8 mouse cellular contexts compared by ENCODE assay signal in genomic region chr13:23551146-23551834, GRCm38 (mm10). TPM values are rescaled to one million over a fixed set of nuclear protein-coding genes. Genes with fewer than 3 reads are reported as not detected.
DNase-seq lines count a peak whose midpoint lies in the region; ATAC-seq and TF ChIP-seq lines count a peak whose summit lies in the region.
"Not testable (repeated sequence)": the region's sequence is repeated elsewhere in the genome, so short reads cannot be mapped to it uniquely, and the experiment has no call there.

Gene Hist1h4f, minus strand, starts transcription at chr13:23551648.

- DNase-seq in Muller cell, postnatal 12 days (ENCODE audit: inconsistent ontology term), result peak; percentile 89
- peak; percentile 94 for DNase-seq in cerebellum, adult 9-11 months
- DNase-seq in frontal cortex, adult 2 months (ENCODE audit: extremely low spot score in 1 of 2, low spot score in 1 of 2), result peak; percentile 93 to 96
- peak; percentile 94 for DNase-seq in hindbrain, embryonic 11.5 days (ENCODE audit: low spot score)
- peak; percentile 78 to 85 for DNase-seq in layer of hippocampus, postnatal 10 days (ENCODE audit: low spot score in 2 of 2)
- peak; percentile 97 for DNase-seq in lung, postnatal 0 days (ENCODE audit: low spot score)
- peak; percentile 74 for DNase-seq in ovary, postnatal 10 days (ENCODE audit: low spot score)
- DNase-seq in thymus, postnatal 0 days (ENCODE audit: low spot score), result peak; percentile 93

- H3K9me3 ChIP-seq in hindbrain, embryonic 11.5 days (ENCODE audit: control insufficient read depth, low read length); lung, postnatal 0 days (ENCODE audit: low read length): not testable (repeated sequence)

- TF ChIP-seq CTCF in lung, postnatal 0 days (IDR thresholded peaks at IDR 0.05), result peak; percentile 66

- WGBS in hindbrain, embryonic 11.5 days, result under 1% methylated on average over 46 of the region's 47 CpGs
- under 1% methylated on average over 47 of the region's 47 CpGs for WGBS in lung, postnatal 0 days

- peak within 1 kb of the TSS; percentile 58 for H3K9ac ChIP-seq in hindbrain, embryonic 11.5 days (ENCODE audit: low read depth, low read length)
- H3K9ac ChIP-seq in lung, postnatal 0 days (replicated peaks; ENCODE audit: low read depth), result peak within 1 kb of the TSS; percentile 43

- H3K27me3 ChIP-seq in hindbrain, embryonic 11.5 days (ENCODE audit: control insufficient read depth, insufficient read depth, low read length); lung, postnatal 0 days (replicated peaks; ENCODE audit: insufficient read depth, low read length): not testable (repeated sequence)

- peak; percentile 86 for ATAC-seq in hindbrain, embryonic 11.5 days (ENCODE audit: low FRiP score)
- ATAC-seq in lung, postnatal 0 days, result peak; percentile 77

- peak within 1 kb of the TSS; percentile 34 for H3K4me3 ChIP-seq in hindbrain, embryonic 11.5 days (ENCODE audit: low read depth, low read length)
- peak within 1 kb of the TSS; percentile 41 for H3K4me3 ChIP-seq in lung, postnatal 0 days (ENCODE audit: low read depth, low read length)

- H3K4me1 ChIP-seq in hindbrain, embryonic 11.5 days (replicated peaks; ENCODE audit: control insufficient read depth, insufficient read depth, low read length); lung, postnatal 0 days (ENCODE audit: insufficient read depth, low read depth, low read length): not testable (repeated sequence)

- H3K36me3 ChIP-seq in hindbrain, embryonic 11.5 days (ENCODE audit: control insufficient read depth, insufficient read depth, low read length); lung, postnatal 0 days (ENCODE audit: insufficient read depth, low read length): not testable (repeated sequence)

- TF ChIP-seq EP300 in lung, postnatal 0 days (IDR thresholded peaks at IDR 0.05), result peak; percentile 89

- H3K4me2 ChIP-seq in hindbrain, embryonic 11.5 days (replicated peaks; ENCODE audit: low read depth, low read length), result peak within 1 kb of the TSS; percentile 43
- peak within 1 kb of the TSS; percentile 59 for H3K4me2 ChIP-seq in lung, postnatal 0 days (replicated peaks; ENCODE audit: low read depth, low read length)

- peak within 1 kb of the TSS; percentile 84 for H3K27ac ChIP-seq in hindbrain, embryonic 11.5 days (ENCODE audit: low read depth, low read length)
- peak within 1 kb of the TSS; percentile 75 for H3K27ac ChIP-seq in lung, postnatal 0 days (ENCODE audit: low read length)

RNA-seq across cellular contexts. Expression of gene Hist1h4f, which starts in this region (rescaled TPM):
- polyA plus RNA-seq in frontal cortex, adult 2 months (2012; rRNA removed), result 2.8 and 3.7 TPM in 2 replicates
- 0.56 and 0.80 TPM in 2 replicates for polyA plus RNA-seq in hindbrain, embryonic 11.5 days (2014; fragmentation: Nextera tagmentation; extraction: Ambion mirVana)
- total RNA-seq in layer of hippocampus, postnatal 10 days (2021), result 100 to 1,000 TPM; 140 to 182 TPM
- 0.55 TPM in 1 of 2 replicates, not detected in the other for polyA plus RNA-seq in lung, postnatal 0 days (2015; fragmentation: Nextera tagmentation; extraction: Ambion mirVana)
- 8.9 and 17.7 TPM in 2 replicates for polyA plus RNA-seq in thymus, postnatal 0 days (2015; fragmentation: Nextera tagmentation; extraction: Ambion mirVana)

Comparison
In these comparisons a context has a peak if more than half of its experiments do, and no peak if none do; other contexts are left out.
1. Peak in every context shown above with its lines: DNase-seq, ATAC-seq, H3K4me3 ChIP-seq and H3K27ac ChIP-seq.
2. Peak in DNase-seq, ATAC-seq, H3K4me3 ChIP-seq, H3K27ac ChIP-seq, H3K9ac ChIP-seq and H3K4me2 ChIP-seq in hindbrain, embryonic 11.5 days; RNA of the gene not detected or under 1 TPM.
3. Peak in DNase-seq, ATAC-seq, H3K4me3 ChIP-seq, H3K27ac ChIP-seq, H3K9ac ChIP-seq and H3K4me2 ChIP-seq in lung, postnatal 0 days; RNA of the gene not detected or under 1 TPM.